Mouse (Mus musculus): Measurements from ENCODE around the gene Prtn3. TPM values are rescaled to one million over a fixed set of nuclear protein-coding genes. Genes with fewer than 3 reads are reported as not detected.

Prtn3 gene
- polyA plus RNA-seq, 1 experiment, result 18.0 TPM

DNA sequence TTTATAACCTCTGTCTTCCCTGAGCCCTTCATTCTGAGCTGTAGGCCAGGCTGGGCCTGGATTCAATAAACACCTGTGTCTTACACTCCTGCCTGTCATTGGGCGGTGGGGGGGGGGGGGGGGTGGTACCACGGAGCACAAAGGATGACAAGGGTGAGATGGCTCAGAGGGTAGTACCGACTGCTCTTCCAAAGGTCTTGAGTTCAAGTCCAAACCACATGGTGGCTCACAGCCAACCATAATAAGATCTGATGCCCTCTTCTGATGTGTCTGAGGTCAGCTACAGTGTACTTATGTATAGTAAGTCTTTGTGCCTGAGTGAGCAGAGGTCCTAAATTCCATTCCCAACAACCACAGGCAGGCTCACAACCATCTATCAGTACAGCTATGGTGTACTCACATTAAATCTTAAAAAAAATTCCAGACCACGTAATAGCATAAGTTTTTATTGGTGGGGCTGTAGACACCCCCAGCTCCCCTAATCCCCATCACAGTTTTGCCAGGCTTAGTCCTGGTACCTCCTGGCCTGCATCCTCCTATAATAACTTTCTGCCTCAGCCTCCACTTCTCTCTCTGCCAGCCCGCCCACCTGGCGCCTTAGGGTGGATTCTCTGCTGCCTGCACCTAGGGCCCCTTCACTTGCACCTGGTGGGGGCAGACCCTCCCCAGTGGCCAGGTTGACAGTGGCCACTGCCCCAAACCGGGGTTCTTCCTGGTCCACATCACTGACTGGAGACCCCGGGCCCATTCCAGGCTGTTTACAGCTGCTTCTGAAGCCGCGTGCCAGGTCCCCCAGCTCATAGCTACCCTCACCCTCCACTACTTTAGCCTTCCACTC lies 9.7 kb upstream of the Prtn3 start:
- peak; percentile 57 for DNase-seq (ENCODE audit: low read depth)
- TF ChIP-seq POLR2A (IDR thresholded peaks at IDR 0.05; ENCODE audit: borderline replicate concordance, extremely low read depth, insufficient read depth, insufficient read length, poor library complexity, severe bottlenecking) (no peak), CTCF (IDR thresholded peaks at IDR 0.05; ENCODE audit: borderline replicate concordance, extremely low read depth, insufficient read depth, insufficient read length) (no peak)

DNA sequence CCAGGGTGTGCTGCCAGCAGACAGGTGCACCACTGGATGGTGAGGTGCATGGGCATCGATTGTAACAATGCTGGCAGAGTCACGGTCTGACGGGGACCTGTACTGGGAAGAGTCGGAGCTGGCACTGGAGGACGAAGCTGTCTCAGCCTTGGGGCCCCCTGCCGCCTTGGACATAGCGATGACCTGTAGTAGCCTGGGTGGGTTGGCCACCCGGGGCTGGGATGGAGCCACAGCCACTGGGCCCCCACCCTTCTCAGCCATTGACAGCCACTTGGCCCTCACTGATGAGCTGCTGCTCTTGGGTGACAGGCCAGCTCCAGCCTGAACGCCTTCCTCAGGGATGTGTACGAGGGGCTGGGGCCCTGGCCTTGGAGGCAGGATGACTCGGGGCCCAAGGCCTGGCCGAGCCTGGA lies 9.1 kb upstream of the Prtn3 start:
- no peak for DNase-seq (ENCODE audit: low read depth)
- TF ChIP-seq POLR2A (IDR thresholded peaks at IDR 0.05; ENCODE audit: borderline replicate concordance, extremely low read depth, insufficient read depth, insufficient read length, poor library complexity, severe bottlenecking) (no peak), CTCF (IDR thresholded peaks at IDR 0.05; ENCODE audit: borderline replicate concordance, extremely low read depth, insufficient read depth, insufficient read length) (no peak)

DNA sequence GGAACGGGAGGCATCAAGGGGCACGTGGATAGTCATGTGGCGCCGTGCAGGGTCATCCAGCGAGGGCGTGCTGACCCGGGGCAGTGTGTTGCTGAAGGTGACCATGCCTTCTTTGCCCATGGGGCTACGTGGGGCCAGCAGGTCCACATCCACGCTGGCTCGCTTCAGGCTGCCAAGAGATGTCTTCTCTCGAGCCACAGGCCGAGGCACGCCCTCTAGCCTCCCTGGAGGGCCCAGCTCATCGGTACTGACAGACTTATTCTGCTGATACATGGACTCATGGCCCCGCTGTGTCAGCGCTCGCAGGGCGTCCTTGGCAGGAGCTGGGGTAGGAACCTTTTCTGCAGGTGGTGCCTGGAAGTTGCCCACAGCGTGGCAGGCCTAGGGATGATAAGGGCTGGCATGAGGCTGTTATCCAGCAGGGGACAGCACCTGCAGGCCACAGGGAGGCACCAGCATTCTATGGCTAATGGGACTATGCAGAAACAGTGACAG lies 8.4 kb upstream of the Prtn3 start:
- DNase-seq (ENCODE audit: low read depth), result no peak
- TF ChIP-seq CTCF (IDR thresholded peaks at IDR 0.05; ENCODE audit: borderline replicate concordance, extremely low read depth, insufficient read depth, insufficient read length) (peak; percentile 18; the same call in 1 of the 2 replicates), POLR2A (IDR thresholded peaks at IDR 0.05; ENCODE audit: borderline replicate concordance, extremely low read depth, insufficient read depth, insufficient read length, poor library complexity, severe bottlenecking) (no peak)

- DNase-seq (ENCODE audit: low read depth), result no peak
- no peak for TF ChIP-seq POLR2A (IDR thresholded peaks at IDR 0.05; ENCODE audit: borderline replicate concordance, extremely low read depth, insufficient read depth, insufficient read length, poor library complexity, severe bottlenecking)
- no peak for TF ChIP-seq CTCF (IDR thresholded peaks at IDR 0.05; ENCODE audit: borderline replicate concordance, extremely low read depth, insufficient read depth, insufficient read length)
Measured at GRCm38 (mm10) chr10:79866601-79867000, 7.7 kb upstream of the Prtn3 start.

DNA sequence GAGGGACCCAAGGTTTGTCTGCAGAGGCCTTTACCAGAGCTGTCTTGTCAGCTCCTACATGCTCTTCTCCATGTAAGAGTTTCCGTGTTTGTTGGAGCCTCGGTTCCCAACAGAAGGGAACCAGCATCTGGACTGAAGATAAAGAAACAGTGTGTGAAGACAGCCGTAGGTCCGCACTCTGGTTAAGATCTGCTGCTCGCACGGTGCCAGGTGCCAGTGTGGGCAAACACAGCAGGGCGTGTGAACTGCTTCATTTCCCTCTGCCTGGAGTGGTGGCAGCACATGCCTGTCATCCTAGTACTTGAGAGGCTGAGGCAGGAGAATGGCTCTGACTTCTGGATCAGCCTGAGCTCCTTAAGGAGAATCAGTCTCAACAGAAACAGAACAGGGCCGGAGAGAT lies 2.4 kb upstream of the Prtn3 start:
- DNase-seq (ENCODE audit: low read depth), result peak; percentile 51
- TF ChIP-seq POLR2A (IDR thresholded peaks at IDR 0.05; ENCODE audit: borderline replicate concordance, extremely low read depth, insufficient read depth, insufficient read length, poor library complexity, severe bottlenecking), result no peak
- no peak for TF ChIP-seq CTCF (IDR thresholded peaks at IDR 0.05; ENCODE audit: borderline replicate concordance, extremely low read depth, insufficient read depth, insufficient read length)

GRCm38 (mm10) chr10:79872862-79873261 lies 1.4 kb upstream of the Prtn3 start:
- DNase-seq (ENCODE audit: low read depth), result no peak
- no peak for TF ChIP-seq POLR2A (IDR thresholded peaks at IDR 0.05; ENCODE audit: borderline replicate concordance, extremely low read depth, insufficient read depth, insufficient read length, poor library complexity, severe bottlenecking)
- no peak for TF ChIP-seq CTCF (IDR thresholded peaks at IDR 0.05; ENCODE audit: borderline replicate concordance, extremely low read depth, insufficient read depth, insufficient read length)

DNA sequence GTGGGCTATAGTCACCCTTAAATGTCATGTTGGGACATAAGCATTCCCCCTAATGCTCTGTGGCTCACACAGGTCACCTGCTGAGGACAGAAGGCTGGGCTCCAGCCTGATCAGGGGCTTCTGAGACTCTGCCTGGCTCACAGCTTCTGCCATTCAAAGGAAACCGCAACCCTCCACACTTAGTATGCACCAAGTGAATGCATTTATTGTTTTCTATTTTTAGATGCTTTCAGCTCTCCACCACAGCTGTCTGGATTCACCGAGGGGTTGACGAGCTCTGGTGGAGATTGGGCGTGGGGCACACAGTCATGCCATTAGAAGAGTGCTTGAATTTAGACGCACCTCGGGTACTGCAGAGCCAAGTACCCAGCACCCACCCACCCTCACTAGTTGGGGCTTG lies 963 bp upstream of the Prtn3 start:
- TF ChIP-seq CTCF (IDR thresholded peaks at IDR 0.05; ENCODE audit: borderline replicate concordance, extremely low read depth, insufficient read depth, insufficient read length) (no peak), POLR2A (IDR thresholded peaks at IDR 0.05; ENCODE audit: borderline replicate concordance, extremely low read depth, insufficient read depth, insufficient read length, poor library complexity, severe bottlenecking) (no peak)
- peak; percentile 61 for DNase-seq (ENCODE audit: low read depth)

DNA sequence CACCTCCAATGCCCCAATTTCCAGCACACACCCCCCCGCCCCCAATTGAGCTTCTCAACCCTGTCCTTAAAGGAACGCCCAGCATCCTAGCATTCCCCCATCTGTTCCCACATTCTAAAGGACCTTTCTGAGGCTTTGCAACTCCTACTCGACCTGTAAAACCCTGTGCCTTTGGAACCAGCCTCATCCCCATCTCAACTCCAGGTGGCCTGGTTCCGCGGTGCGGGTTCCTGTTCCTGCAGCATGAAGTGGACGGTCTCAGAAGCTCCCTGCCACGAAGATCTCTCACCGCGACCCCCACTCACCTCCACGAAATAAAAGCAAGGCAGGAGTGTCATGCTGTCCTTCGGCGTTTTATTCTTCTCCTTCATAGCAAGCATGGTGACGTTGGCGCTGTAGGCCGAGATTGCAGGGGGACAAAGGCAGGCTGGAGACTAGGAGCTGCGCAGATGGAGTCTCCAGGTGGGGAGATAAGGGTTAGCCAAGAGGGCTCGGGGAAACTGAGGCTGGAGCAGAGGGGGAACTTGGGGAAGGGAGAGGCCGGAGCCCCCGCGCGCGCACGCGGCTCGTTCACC lies 474 bp upstream of the Prtn3 start:
- TF ChIP-seq POLR2A (IDR thresholded peaks at IDR 0.05; ENCODE audit: borderline replicate concordance, extremely low read depth, insufficient read depth, insufficient read length, poor library complexity, severe bottlenecking), result no peak
- no peak for TF ChIP-seq CTCF (IDR thresholded peaks at IDR 0.05; ENCODE audit: borderline replicate concordance, extremely low read depth, insufficient read depth, insufficient read length)
- DNase-seq (ENCODE audit: low read depth), result peak; percentile 64

DNA sequence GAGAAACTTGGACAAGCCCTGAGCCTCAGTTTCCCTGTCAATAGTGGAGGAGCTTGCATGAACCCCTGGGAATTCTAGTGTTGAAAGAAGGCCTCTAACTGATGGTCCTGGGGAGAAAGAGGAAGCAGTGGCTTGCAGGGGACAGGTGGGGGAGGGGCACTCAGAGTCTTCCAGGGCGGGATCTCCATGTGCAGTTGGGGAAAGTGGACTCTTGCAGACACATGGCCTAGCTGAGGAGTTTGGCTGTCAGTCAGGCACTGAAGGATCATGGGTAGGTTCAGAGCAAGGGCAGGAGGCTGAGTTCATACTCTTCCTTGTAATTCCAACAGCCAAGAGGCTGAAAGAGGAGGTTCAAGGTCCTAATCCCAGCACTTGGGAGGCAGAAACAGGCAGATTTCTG lies 2.9 kb downstream of the Prtn3 start:
- DNase-seq (ENCODE audit: low read depth), result no peak
- TF ChIP-seq POLR2A (IDR thresholded peaks at IDR 0.05; ENCODE audit: borderline replicate concordance, extremely low read depth, insufficient read depth, insufficient read length, poor library complexity, severe bottlenecking) (no peak), CTCF (IDR thresholded peaks at IDR 0.05; ENCODE audit: borderline replicate concordance, extremely low read depth, insufficient read depth, insufficient read length) (no peak)

- TF ChIP-seq POLR2A (IDR thresholded peaks at IDR 0.05; ENCODE audit: borderline replicate concordance, extremely low read depth, insufficient read depth, insufficient read length, poor library complexity, severe bottlenecking) (no peak), CTCF (IDR thresholded peaks at IDR 0.05; ENCODE audit: borderline replicate concordance, extremely low read depth, insufficient read depth, insufficient read length) (no peak)
- no peak for DNase-seq (ENCODE audit: low read depth)
Measured at GRCm38 (mm10) chr10:79877757-79878156, 3.5 kb downstream of the Prtn3 start.

DNA sequence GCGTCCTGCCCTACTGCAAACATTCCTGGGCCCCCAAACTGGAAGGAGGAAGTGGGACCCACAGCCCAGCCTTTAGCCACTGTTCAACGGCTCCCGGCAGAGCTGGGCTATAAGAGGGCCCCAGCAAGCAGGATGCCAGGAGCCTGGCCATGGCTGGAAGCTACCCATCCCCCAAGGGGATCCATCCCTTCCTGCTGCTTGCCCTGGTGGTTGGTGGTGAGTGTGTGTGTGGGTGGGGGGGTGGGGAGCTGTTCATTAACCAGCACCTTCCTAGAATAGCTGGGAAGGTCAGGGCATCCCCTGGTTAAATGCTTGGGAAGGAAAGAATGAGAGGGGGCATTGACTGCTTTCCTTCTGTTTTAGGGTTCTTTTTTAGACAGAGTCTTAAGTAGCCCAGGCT lies 5.3 kb downstream of the Prtn3 start:
- DNase-seq (ENCODE audit: low read depth), result no peak
- TF ChIP-seq CTCF (IDR thresholded peaks at IDR 0.05; ENCODE audit: borderline replicate concordance, extremely low read depth, insufficient read depth, insufficient read length), result no peak
- TF ChIP-seq POLR2A (IDR thresholded peaks at IDR 0.05; ENCODE audit: borderline replicate concordance, extremely low read depth, insufficient read depth, insufficient read length, poor library complexity, severe bottlenecking), result no peak

Measured in brain, embryonic 14.5 days (tissue).